Mouse (Mus musculus) urinary bladder, postnatal 36 days (tissue): ENCODE measurements around the gene Gm37240.

Source experiments
- DNase-seq, 2 experiments: peaks; one replicate each; pipeline ENCODE4 v3.0.0; 2022; ENCODE audit warnings: low spot score in 2 of 2, mixed read lengths in 1 of 2

The Gm37240 gene

GRCm38 (mm10) chr3:84542450-84542849 is 1344.9 kb downstream of the Gm37240 start:
- peak; percentile 42 to 55 for DNase-seq

GRCm38 (mm10) chr3:84541881-84542280 is 1345.4 kb downstream of the Gm37240 start:
- no peak for DNase-seq

- no peak for DNase-seq
Measured at GRCm38 (mm10) chr3:84540640-84541039, 1346.7 kb downstream of the Gm37240 start.

GRCm38 (mm10) chr3:84536987-84537386 is 1350.3 kb downstream of the Gm37240 start:
- DNase-seq = no peak

GRCm38 (mm10) chr3:84533227-84533626 is 1354.1 kb downstream of the Gm37240 start:
- no peak for DNase-seq

GRCm38 (mm10) chr3:84529021-84529420 is 1358.3 kb downstream of the Gm37240 start:
- DNase-seq = no peak

- no peak for DNase-seq
Measured at GRCm38 (mm10) chr3:84524952-84525351, 1362.4 kb downstream of the Gm37240 start.

GRCm38 (mm10) chr3:84516163-84516562 is 1371.2 kb downstream of the Gm37240 start:
- no peak for DNase-seq

- DNase-seq = no peak
Measured at GRCm38 (mm10) chr3:84512774-84513515, 1374.4 kb downstream of the Gm37240 start.

GRCm38 (mm10) chr3:84505193-84505592 is 1382.1 kb downstream of the Gm37240 start:
- no peak for DNase-seq

- DNase-seq = no peak
Measured at GRCm38 (mm10) chr3:84504291-84504690, 1383.0 kb downstream of the Gm37240 start.

GRCm38 (mm10) chr3:84502101-84502500 is 1385.2 kb downstream of the Gm37240 start:
- DNase-seq = no peak

GRCm38 (mm10) chr3:84500491-84500890 is 1386.8 kb downstream of the Gm37240 start:
- DNase-seq = no peak

- no peak for DNase-seq
Measured at GRCm38 (mm10) chr3:84497718-84498117, 1389.6 kb downstream of the Gm37240 start.

GRCm38 (mm10) chr3:84492657-84493056 is 1394.7 kb downstream of the Gm37240 start:
- no peak for DNase-seq

GRCm38 (mm10) chr3:84492148-84492547 is 1395.2 kb downstream of the Gm37240 start:
- DNase-seq = no peak

GRCm38 (mm10) chr3:84488716-84489115 is 1398.6 kb downstream of the Gm37240 start:
- DNase-seq = no peak

GRCm38 (mm10) chr3:84484891-84485290 is 1402.4 kb downstream of the Gm37240 start:
- DNase-seq = no peak

- DNase-seq = no peak
Measured at GRCm38 (mm10) chr3:84484333-84484732, 1403.0 kb downstream of the Gm37240 start.

GRCm38 (mm10) chr3:84482121-84482520 is 1405.2 kb downstream of the Gm37240 start:
- no peak for DNase-seq

GRCm38 (mm10) chr3:84481104-84481503 is 1406.2 kb downstream of the Gm37240 start:
- DNase-seq = peak; percentile 47 to 68

- peak; percentile 70 to 71 for DNase-seq
Measured at GRCm38 (mm10) chr3:84480006-84480897, 1407.1 kb downstream of the Gm37240 start, which contains the start of gene Fhdc1. Gene Fhdc1 (minus strand): TSS chr3:84480429.
